Mouse (Mus musculus) adrenal gland, adult 18-20 months (tissue): ENCODE data around the gene Mcm8. TPM values are rescaled to one million over a fixed set of nuclear protein-coding genes. Genes with fewer than 3 reads are reported as not detected.

Experiments used
- DNase-seq, 2 experiments: peaks; one replicate each; pipeline ENCODE4 v3.0.0; 2021 to 2022; ENCODE audit warnings: low spot score in 2 of 2
- long read RNA-seq, 2 experiments: library from polyadenylated mRNA; stranded (forward); transcript quantifications; one replicate each; pipeline ENCODE4 v2.0.0; 2021
- total RNA-seq, 2 experiments: library from RNA; stranded (reverse); gene quantifications; 1 replicate in 1 of 2; 2 replicates in 1 of 2; pipeline ENCODE4 v1.2.3; 2021

Gene Mcm8
- total RNA-seq: 1 to 10 TPM; 3.4 to 3.7 TPM
- long read RNA-seq, experiment 1, partial matches to known transcripts: 0 of 1 reads
- long read RNA-seq, experiment 1, other reads (novel, unspliced or antisense): 0 of 1 reads
- long read RNA-seq, experiment 2, transcript Mcm8-201 (19 exons, 3,179 nt): major isoform, 14 of 17 reads
- long read RNA-seq, experiment 2, partial matches to known transcripts: 2 of 17 reads
- long read RNA-seq, experiment 2, other reads (novel, unspliced or antisense): 1 of 17 reads

GRCm38 (mm10) chr2:132815608-132816314 lies at the start of gene Mcm8, which contains the start of gene Trmt6:
Gene Mcm8 (plus strand): TSS chr2:132816141.
Gene Trmt6 (minus strand): TSS chr2:132816055.
- peak; percentile 79 for DNase-seq

GRCm38 (mm10) chr2:132770822-132771221 lies 45.1 kb upstream of the Mcm8 start:
- no peak for DNase-seq

DNA sequence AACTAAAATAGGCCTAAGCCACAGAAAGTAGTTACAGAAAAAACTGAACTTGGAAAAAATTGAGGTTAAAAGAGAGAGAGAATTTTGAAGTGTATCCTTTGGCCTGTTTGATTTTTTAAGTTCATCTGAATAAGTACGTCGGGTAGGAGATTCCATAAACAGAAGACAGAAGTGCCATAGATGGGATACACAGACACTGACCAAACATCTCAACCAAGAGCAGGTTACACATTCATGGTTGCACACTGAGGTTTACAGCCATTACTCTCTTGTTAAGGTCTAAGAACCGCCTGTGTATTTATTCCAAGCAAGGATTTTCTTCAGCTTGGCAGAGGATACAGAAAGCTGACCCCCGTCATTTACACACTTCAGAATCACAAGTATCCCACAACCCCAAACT lies 35.0 kb upstream of the Mcm8 start, which contains the start of gene Chgb:
Chgb (plus strand) TSS at position 301 of the 400 bp plus-strand sequence.
- no peak for DNase-seq

- peak; percentile 84 to 92 for DNase-seq
Measured at GRCm38 (mm10) chr2:132781439-132782068, 34.4 kb upstream of the Mcm8 start.

- no peak for DNase-seq
Measured at GRCm38 (mm10) chr2:132784039-132784438, 31.9 kb upstream of the Mcm8 start.

- no peak for DNase-seq
Measured at GRCm38 (mm10) chr2:132793441-132794203, 22.3 kb upstream of the Mcm8 start.

- DNase-seq: no peak
Measured at GRCm38 (mm10) chr2:132794204-132794586, 21.7 kb upstream of the Mcm8 start.

DNA sequence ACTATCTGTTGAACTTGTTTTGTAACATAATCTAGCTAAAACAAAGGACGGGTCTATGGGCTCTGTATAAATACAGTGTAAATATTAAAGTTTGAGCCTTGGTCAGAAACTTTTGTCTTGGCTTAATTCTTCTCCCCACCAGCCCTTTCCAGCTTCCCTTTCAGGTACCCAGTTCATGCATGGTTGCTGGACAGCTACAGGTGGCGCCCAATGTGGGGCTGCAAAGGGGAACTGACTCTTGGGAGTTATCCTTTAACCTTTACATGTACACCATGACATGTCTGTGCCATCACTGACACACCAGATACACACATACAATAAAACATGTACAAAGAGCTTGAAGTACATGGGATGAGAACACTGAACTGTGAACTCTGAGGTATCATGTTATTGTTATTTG lies 13.0 kb upstream of the Mcm8 start:
- no peak for DNase-seq

GRCm38 (mm10) chr2:132841071-132841470 lies 25.1 kb downstream of the Mcm8 start:
- no peak for DNase-seq

DNA sequence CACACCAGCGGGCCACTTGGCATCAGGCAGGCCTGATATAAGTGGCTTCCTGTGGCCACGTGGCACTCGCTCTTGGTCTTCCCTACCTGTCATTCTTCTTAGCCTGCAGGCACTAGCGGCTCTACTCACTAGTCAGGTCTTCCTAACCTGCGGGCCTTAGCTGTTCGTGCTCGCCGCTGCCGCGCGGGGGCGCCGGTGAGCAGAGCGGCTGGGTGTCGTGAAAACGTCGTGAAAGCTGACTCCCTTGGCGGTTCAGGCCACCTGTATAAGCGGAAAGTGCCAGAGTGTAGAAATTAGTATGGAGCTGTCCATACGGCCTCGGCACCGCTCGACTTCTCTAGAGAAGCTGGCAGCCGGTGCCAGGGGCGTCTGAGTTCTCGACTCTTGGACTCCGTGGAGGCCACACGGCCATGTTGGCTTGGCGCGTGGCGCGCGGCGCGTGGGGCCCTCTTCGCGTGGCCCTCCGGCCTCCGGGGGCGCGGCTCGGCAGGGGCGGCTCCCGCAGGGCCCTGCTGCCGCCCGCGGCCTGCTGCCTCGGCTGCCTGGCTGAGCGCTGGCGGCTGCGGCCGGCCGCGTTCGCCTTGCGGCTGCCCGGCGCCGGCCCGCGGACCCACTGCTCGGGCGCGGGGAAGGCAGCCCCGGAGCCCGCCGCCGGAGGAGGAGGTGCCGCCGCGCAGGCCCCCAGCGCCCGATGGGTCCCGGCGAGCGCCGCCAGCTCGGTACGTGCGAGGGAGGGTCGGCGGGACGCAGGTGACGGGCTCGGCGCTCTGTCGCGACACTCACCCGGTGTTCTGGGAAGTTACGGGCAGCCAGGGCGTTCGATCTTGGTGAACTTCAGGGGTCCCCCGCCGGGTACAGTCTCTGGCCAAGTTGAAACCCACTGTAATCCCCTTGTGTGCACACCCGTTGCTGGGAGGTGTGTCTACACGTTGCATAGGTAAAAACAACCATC lies 30.7 kb downstream of the Mcm8 start, which contains the start of gene Crls1:
Crls1 (plus strand) TSS at position 260 of the 952 bp plus-strand sequence.
- DNase-seq: peak; percentile 99

GRCm38 (mm10) chr2:132847581-132847980 lies 31.6 kb downstream of the Mcm8 start:
- DNase-seq: peak in 1 of 2 experiments; percentile 8

GRCm38 (mm10) chr2:132848361-132848760 lies 32.4 kb downstream of the Mcm8 start:
- no peak for DNase-seq

DNA sequence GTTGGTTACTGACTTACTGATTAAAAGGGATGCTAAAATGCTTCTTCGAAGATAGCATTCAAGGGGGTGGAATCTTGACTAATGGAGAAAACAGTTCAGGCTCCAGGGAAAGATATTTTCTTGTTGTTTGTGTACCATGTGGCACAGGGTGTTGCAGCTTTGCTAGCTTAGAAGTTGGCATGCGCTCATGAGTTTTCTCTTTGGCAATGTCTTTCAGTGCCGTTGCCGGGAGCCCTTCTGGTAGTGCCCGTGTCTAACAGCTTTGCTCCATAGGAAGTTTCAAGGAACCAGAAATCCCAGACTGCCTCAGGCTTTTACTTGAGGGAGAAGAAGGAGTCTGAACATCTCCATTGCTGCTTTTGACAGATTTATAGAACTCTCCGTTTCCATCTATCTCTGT lies 33.2 kb downstream of the Mcm8 start:
- no peak for DNase-seq

GRCm38 (mm10) chr2:132853051-132853450 lies 37.1 kb downstream of the Mcm8 start:
- no peak for DNase-seq

DNA sequence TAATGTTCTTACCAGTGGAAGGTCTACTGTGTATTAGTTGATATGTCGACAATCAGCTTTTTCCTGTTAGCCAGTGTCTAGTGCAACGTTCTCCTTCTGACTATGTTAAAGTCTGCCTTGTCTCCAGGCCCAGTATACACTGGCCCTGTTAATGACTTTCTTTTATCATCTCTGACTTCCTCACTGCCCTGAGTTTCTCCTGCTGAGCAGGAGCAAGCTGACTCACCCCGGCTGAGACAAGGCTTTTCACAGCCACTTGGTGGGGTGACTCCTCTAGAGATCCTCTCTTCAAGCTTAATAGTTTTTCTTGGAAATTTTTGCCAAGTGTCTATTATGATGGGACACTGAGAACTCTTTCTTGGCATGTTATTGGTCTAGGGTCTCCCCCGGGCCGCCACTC lies 40.4 kb downstream of the Mcm8 start:
- DNase-seq: no peak

GRCm38 (mm10) chr2:132860435-132860834 lies 44.5 kb downstream of the Mcm8 start:
- no peak for DNase-seq

GRCm38 (mm10) chr2:132861456-132861855 lies 45.5 kb downstream of the Mcm8 start:
- no peak for DNase-seq

DNA sequence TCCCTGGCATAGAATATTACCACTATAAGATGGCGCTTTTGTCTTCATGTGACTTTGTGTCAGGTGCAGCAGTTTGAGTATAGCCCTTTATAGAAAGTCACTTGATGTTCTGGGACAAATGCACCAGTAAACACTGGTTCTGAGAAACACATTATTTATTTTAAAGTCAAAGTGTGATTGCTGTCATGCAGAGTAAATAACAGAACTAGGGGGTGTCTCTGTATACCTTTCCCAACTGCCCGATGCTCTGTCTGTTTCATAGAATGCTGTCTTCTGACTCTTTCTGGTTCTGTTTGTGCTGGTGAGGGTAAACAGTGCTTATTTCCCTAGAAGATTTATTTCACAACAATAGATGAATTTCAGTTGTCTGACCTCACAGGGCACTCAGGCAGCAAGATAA lies 47.4 kb downstream of the Mcm8 start:
- no peak for DNase-seq

DNA sequence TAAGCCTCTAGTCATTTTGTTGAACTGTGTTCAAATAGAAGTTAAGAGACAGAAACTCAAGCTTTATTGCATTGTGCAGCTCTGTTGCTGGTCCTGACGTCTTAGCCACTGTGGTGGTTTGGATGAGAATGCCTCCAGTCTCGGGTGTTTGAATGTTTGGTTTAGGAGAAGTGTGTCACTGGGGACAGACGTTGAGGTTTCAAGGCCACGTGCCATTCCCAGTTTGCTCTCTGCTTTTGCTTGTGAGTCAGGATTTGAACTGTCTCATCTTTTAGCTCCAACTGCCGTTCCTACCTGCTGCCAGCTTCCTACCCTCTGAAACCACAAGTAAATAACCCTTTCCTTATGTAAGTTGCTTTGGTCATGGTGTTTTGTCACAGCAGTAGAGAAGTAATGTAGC lies 51.6 kb downstream of the Mcm8 start:
- peak in 1 of 2 experiments; percentile 43 for DNase-seq

GRCm38 (mm10) chr2:132869682-132870081 lies 53.7 kb downstream of the Mcm8 start:
- DNase-seq: no peak
